Mouse (Mus musculus) C3H10T1/2 (cell line): ENCODE data around the gene Olfr1252. TPM values are rescaled to one million over a fixed set of nuclear protein-coding genes. Genes with fewer than 3 reads are reported as not detected.

Experiments
- polyA plus RNA-seq, 2 experiments: library from polyadenylated mRNA; unstranded; fragments of >200 nt; fragmentation: generic; extraction: Trizol; gene quantifications; one replicate each; pipeline ENCODE4 v1.2.1; 2012; ENCODE audit warnings: missing spikeins in 2 of 2

Olfr1252 gene
- polyA plus RNA-seq = not detected

GRCm38 (mm10) chr2:89724912-89725311 is at the start of gene Olfr1252:
TSS of gene Olfr1252 (minus strand) at chr2:89725012.

GRCm38 (mm10) chr2:89756990-89757389 is 32.2 kb upstream of the Olfr1252 start, which contains the start of gene Olfr1253:
TSS of gene Olfr1253 (minus strand) at chr2:89757090.

GRCm38 (mm10) chr2:89671836-89672235 is 53.0 kb downstream of the Olfr1252 start, which contains the start of gene Olfr1251:
TSS of gene Olfr1251 (minus strand) at chr2:89671936.

Other genes starting within 250 kb of the Olfr1252 start
- not detected for gene Olfr1241, start 237.9 kb downstream of the Olfr1252 start, polyA plus RNA-seq
- not detected for gene Olfr1242, start 226.7 kb downstream of the Olfr1252 start, polyA plus RNA-seq
- gene Olfr1243, start 193.5 kb downstream of the Olfr1252 start, polyA plus RNA-seq = not detected
- gene Olfr1245, start 146.6 kb downstream of the Olfr1252 start, polyA plus RNA-seq = not detected
- not detected for gene Olfr1246, start 131.9 kb downstream of the Olfr1252 start, polyA plus RNA-seq
- not detected for gene Olfr1247, start 110.9 kb downstream of the Olfr1252 start, polyA plus RNA-seq
- gene Olfr1248, start 106.8 kb downstream of the Olfr1252 start, polyA plus RNA-seq = not detected
- not detected for gene Olfr1249, start 90.0 kb downstream of the Olfr1252 start, polyA plus RNA-seq
- not detected for gene Olfr1250, start 63.5 kb downstream of the Olfr1252 start, polyA plus RNA-seq
- not detected for gene Olfr1251, start 53.1 kb downstream of the Olfr1252 start, polyA plus RNA-seq
- not detected for gene Olfr1253, start 32.1 kb upstream of the Olfr1252 start, polyA plus RNA-seq
- not detected for gene Olfr1254, start 68.6 kb upstream of the Olfr1252 start, polyA plus RNA-seq
- gene Olfr1255, start 87.0 kb upstream of the Olfr1252 start, polyA plus RNA-seq = not detected
- gene Olfr1256, start 116.5 kb upstream of the Olfr1252 start, polyA plus RNA-seq = not detected
- not detected for gene Olfr48, start 123.2 kb upstream of the Olfr1252 start, polyA plus RNA-seq
- gene Olfr1257, start 153.4 kb upstream of the Olfr1252 start, polyA plus RNA-seq = not detected
- not detected for gene Olfr1258, start 202.3 kb upstream of the Olfr1252 start, polyA plus RNA-seq
- not detected for gene Olfr1259, start 223.7 kb upstream of the Olfr1252 start, polyA plus RNA-seq
- not detected for gene Olfr1260, start 249.3 kb upstream of the Olfr1252 start, polyA plus RNA-seq